Mouse (Mus musculus) ES-E14 (cell line): ENCODE results near the gene Pkd1l3. TPM values are rescaled to one million over a fixed set of nuclear protein-coding genes. Genes with fewer than 3 reads are reported as not detected.

Experiments used
- DNase-seq: peaks from one replicate; pipeline ENCODE4 v3.0.0-alpha.2; 2013; ENCODE audit warnings: low read depth, low spot score
- H3K27ac ChIP-seq: 2 replicates; pipeline ENCODE4 v1.5.1; 2012; ENCODE audit warnings: low read depth, mild to moderate bottlenecking, low read length, moderate library complexity, mixed read lengths; ENCODE audit not compliant: poor library complexity, insufficient read depth, severe bottlenecking
- H3K36me3 ChIP-seq: 2 replicates; pipeline ENCODE4 v1.6.1; 2012; ENCODE audit warnings: mild to moderate bottlenecking, low read length, moderate library complexity, mixed read lengths; ENCODE audit not compliant: control insufficient read depth, poor library complexity, insufficient read depth, severe bottlenecking
- H3K4me1 ChIP-seq, 2 experiments: fragments of 150-350 bp in 1 of 2; sonication (generic) in 1 of 2; 2 replicates each; pipeline ENCODE4 v1.6.1; 2012; ENCODE audit warnings: low read length in 2 of 2, mild to moderate bottlenecking in 1 of 2, mixed read lengths in 1 of 2; ENCODE audit not compliant: control insufficient read depth in 2 of 2, insufficient read depth in 2 of 2, poor library complexity in 1 of 2
- H3K4me3 ChIP-seq, 2 experiments: fragments of 150-350 bp in 1 of 2; sonication (generic) in 1 of 2; 2 replicates each; pipeline ENCODE4 v1.5.1; 2012; ENCODE audit warnings: low read length in 2 of 2, low read depth in 1 of 2, mild to moderate bottlenecking in 1 of 2, mixed read lengths in 1 of 2; ENCODE audit not compliant: insufficient read depth in 1 of 2, poor library complexity in 1 of 2, severe bottlenecking in 1 of 2
- H3K9ac ChIP-seq: 2 replicates; pipeline ENCODE4 v1.6.1; 2012; ENCODE audit warnings: low read depth, mild to moderate bottlenecking, low read length, mixed read lengths; ENCODE audit not compliant: poor library complexity, insufficient read depth, severe bottlenecking
- H3K9me3 ChIP-seq: fragments of 150-350 bp; sonication (generic); 2 replicates; pipeline ENCODE4 v1.6.1; 2012; ENCODE audit warnings: low read depth, mild to moderate bottlenecking, low read length; ENCODE audit not compliant: control insufficient read depth, insufficient read depth
- CHD2 ChIP-seq: IDR thresholded peaks from 2 replicates; pipeline ENCODE4 v1.6.1; 2014; ENCODE audit warnings: mild to moderate bottlenecking, low read depth, low read length, inconsistent platforms
- HCFC1 ChIP-seq: IDR thresholded peaks from 2 replicates; pipeline ENCODE4 v1.6.1; 2012; ENCODE audit warnings: low read length, inconsistent platforms, borderline replicate concordance; ENCODE audit not compliant: insufficient read depth
- MAFK ChIP-seq: IDR thresholded peaks from 2 replicates; pipeline ENCODE4 v1.6.1; 2014; ENCODE audit warnings: mild to moderate bottlenecking, low read depth, low read length, inconsistent platforms; ENCODE audit not compliant: insufficient read depth
- ZC3H11A ChIP-seq: IDR thresholded peaks from 2 replicates; pipeline ENCODE4 v1.6.1; 2012; ENCODE audit warnings: low read depth, mild to moderate bottlenecking, inconsistent platforms, low read length, borderline replicate concordance
- ZNF384 ChIP-seq: IDR thresholded peaks from 2 replicates; pipeline ENCODE4 v1.6.1; 2012; ENCODE audit warnings: low read depth, low read length, inconsistent platforms
- in situ Hi-C, 2 experiments: fragments of 600-800 bp; cut with MboI; formaldehyde crosslinking; loops; one replicate each; pipeline ENCODE4 v1.15.1; 2025; ENCODE audit warnings: low sequenced_read_pairs in 2 of 2, inconsistent platforms in 1 of 2; ENCODE audit not compliant: unreplicated experiment in 2 of 2
- total RNA-seq: library from RNA; depleted of rRNA; stranded (reverse); fragments of 300-350 nt; gene quantifications from 2 replicates; pipeline ENCODE4 v1.2.3, GENCODE M21; 2012

The Pkd1l3 gene
- total RNA-seq, 1 experiment, result 0.54 TPM

DNA sequence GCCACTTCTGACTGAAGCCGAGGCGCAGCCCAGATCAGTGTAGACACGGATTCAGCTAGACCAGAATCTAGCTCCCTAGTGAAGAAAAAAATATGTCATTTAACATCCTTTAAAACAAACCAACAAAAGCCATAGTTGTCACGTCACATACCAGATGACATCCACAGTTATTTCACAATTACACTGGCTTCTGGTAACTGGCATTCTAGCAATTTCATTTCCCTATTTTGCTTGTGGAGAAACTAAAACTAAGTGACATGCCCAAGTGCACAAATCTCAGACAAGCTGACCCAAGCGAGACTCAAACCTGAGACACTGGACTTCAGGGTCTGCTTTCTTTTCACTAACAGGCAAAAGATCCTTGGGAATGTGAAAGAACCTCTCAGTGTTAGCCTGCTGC is 67.8 kb downstream of the Pkd1l3 start:
- Histone ChIP-seq H3K9ac (no peak overlapping the region), H3K9me3 (no peaks in the 10 kb centered on the region), H3K27ac (no peak overlapping the region), H3K4me3 (no peak overlapping the region), H3K4me1 (no peaks in the 10 kb centered on the region; a peak in 1 of 4 replicates), H3K36me3 (peaks cover 20% of the 10 kb centered on the region)
- in situ Hi-C loops, result no loop called here
- TF ChIP-seq ZNF384 (no peak), MAFK (no peak), ZC3H11A (no peak), HCFC1 (no peak), CHD2 (no peak)
- no peak for DNase-seq

DNA sequence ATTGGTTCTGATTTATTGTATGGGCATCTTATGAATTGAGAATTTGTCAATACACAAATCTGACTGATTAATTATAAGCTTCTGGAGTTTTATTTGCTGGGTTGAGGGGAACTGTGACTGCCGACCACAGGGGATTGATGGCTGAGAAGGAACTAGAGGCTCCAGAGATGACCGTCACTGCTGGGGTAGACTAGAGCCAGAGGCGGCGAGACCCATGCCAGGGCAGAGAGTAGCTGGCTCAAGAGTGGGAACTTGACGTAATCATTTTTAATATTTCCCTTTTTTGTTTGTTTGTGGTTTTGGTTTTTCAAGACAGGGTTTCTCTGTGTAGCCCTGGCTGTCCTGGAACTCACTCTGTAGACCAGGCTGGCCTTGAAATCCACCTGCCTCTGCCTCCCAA is 72.9 kb downstream of the Pkd1l3 start:
- Histone ChIP-seq H3K4me1 (peaks cover 0 to 3% of the 10 kb centered on the region in 2 experiments; a peak in 1 of 4 replicates), H3K9me3 (no peaks in the 10 kb centered on the region), H3K36me3 (peaks cover 4% of the 10 kb centered on the region), H3K9ac (no peak overlapping the region), H3K27ac (no peak overlapping the region), H3K4me3 (no peak overlapping the region)
- DNase-seq, result no peak
- no peak for TF ChIP-seq HCFC1
- TF ChIP-seq CHD2, result no peak
- TF ChIP-seq ZNF384, result no peak
- no peak for TF ChIP-seq ZC3H11A
- no peak for TF ChIP-seq MAFK
- in situ Hi-C loops, result no loop called here

DNA sequence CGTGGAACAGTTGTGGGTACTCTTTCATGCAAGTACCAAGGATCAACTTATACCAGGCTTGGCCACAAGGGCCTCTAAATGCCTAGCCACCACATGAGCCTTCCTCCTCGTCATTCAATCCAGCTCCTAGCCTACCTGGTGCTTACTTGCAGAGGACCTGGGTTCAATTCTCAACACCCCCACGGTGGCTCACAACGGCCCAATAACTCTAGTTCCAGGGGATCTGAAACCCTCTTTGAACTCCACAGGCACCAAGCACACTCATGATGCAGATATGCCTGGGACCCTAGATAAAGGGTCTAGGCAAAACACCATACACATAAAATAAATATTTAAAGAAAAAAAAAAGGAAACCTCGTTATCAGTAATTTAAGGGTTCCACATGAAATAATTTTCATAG is 77.5 kb downstream of the Pkd1l3 start:
- Histone ChIP-seq H3K4me3 (peak overlapping the region; percentile 73 to 87; a peak in 3 of 4 replicates), H3K4me1 (peaks cover 0 to 6% of the 10 kb centered on the region in 2 experiments; a peak in 1 of 4 replicates), H3K9ac (no peak overlapping the region), H3K27ac (no peak overlapping the region), H3K9me3 (no peaks in the 10 kb centered on the region), H3K36me3 (no peaks in the 10 kb centered on the region)
- no peak for TF ChIP-seq HCFC1
- no peak for TF ChIP-seq ZNF384
- TF ChIP-seq ZC3H11A, result no peak
- TF ChIP-seq MAFK, result no peak
- no peak for TF ChIP-seq CHD2
- in situ Hi-C loops, result no loop called here
- DNase-seq, result peak; percentile 13

DNA sequence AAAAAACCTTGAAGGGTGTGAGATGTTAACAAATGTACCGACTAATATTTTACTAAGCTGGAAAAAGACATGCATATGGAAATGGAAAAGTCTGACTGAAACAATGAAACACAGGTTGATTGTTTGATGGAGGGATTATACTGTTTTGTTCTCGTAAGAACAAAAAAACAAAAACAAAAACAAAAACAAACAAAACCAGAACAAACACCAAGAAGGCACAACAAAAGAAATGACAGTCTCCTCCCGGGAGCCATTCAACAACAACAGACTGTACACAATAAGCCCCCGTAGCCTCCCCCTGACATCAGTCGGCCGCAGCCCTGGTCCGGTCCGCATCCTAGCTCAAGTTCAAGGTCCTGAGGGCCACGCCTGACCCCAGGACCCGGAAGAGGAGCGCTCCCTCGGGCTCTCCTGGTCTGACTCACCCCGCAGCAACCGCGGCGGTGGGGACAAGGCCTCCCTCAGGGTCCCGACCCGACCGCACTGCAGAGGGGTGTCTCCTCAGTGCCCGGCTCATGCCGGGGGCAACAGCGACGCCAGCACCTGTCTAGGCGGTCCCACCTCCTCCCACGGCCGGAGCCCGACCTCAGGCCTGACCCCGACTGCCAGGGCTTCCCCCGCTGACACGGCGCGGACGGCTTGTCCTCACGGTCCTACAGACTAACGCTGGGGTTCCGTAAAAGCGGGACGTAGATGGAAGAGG is 78.3 kb downstream of the Pkd1l3 start:
- DNase-seq, result peak; percentile 47
- in situ Hi-C loops, result no loop called here
- Histone ChIP-seq H3K9me3 (no peaks in the 10 kb centered on the region), H3K36me3 (no peaks in the 10 kb centered on the region), H3K4me1 (peaks cover 0 to 8% of the 10 kb centered on the region in 2 experiments; a peak in 1 of 4 replicates), H3K4me3 (peak overlapping the region; percentile 73 to 87), H3K9ac (peak overlapping the region; percentile 96), H3K27ac (peak overlapping the region; percentile 69)
- no peak for TF ChIP-seq ZNF384
- no peak for TF ChIP-seq HCFC1
- TF ChIP-seq MAFK, result no peak
- TF ChIP-seq CHD2, result no peak
- no peak for TF ChIP-seq ZC3H11A
